Mouse (Mus musculus): ENCODE measurements around the gene Slc10a6. TPM values are rescaled to one million over a fixed set of nuclear protein-coding genes. Genes with fewer than 3 reads are reported as not detected.
A peak's percentile ranks its signal among the peaks of the same experiment; 100 is the strongest.

Slc10a6 gene
- 0.49 and 0.68 TPM in 2 replicates for polyA plus RNA-seq (2015; fragmentation: Nextera tagmentation; extraction: Ambion mirVana)

DNA sequence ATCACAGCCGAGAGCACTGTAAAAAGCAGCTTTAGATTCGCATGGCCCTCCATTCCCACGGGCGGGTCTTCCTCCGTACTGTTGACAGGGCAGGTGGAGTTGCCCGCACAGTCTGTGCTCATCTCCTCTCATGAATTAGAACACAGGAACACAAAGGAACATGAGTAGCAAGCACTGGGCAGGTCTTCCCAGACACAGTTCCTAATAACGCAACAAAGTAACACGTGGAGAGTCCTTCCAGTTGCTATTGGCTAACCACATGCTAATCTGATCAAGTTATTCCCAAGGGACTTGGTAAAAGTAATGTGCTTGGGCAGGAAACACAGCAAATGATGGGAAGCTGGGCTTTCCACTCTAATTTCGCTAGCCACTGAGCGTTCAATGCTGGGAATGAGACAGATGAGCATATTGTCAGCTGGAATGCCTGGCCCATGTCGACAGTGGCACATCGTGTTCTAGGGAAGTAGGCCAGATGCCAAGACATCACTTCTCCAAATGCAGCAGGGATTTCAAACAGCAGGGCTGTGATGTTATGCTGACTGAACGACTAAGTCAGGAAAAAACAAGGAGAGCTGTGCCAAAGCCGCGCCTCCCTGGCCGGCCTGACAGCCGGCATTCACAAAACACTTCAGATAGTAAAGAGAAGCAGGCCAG is at the start of gene Slc10a6:
Gene Slc10a6 (minus strand): TSS at position 293 of the 654 bp plus-strand sequence.
- no peaks in the 10 kb centered on the region for H3K9me3 ChIP-seq
- peaks cover 9% of the 10 kb centered on the region; the same call in 1 of the 2 replicates for H3K4me1 ChIP-seq (replicated peaks)
- no peaks in the 10 kb centered on the region for H3K36me3 ChIP-seq
- 0 out of 2 replicates have a peak within 1 kb of the TSS, but pooled peaks have one; percentile 17 for H3K4me2 ChIP-seq (replicated peaks)
- ATAC-seq = peak; percentile 85
- 0 out of 2 replicates have a peak within 1 kb of the TSS, but pooled peaks have one; percentile 27 for H3K27ac ChIP-seq
- WGBS = 50% methylated on average over 17 of the region's 17 CpGs
- no peak within 1 kb of the TSS for H3K9ac ChIP-seq
- no peak within 1 kb of the TSS for H3K4me3 ChIP-seq (replicated peaks)
- no peaks in the 10 kb centered on the region for H3K27me3 ChIP-seq (replicated peaks)

DNA sequence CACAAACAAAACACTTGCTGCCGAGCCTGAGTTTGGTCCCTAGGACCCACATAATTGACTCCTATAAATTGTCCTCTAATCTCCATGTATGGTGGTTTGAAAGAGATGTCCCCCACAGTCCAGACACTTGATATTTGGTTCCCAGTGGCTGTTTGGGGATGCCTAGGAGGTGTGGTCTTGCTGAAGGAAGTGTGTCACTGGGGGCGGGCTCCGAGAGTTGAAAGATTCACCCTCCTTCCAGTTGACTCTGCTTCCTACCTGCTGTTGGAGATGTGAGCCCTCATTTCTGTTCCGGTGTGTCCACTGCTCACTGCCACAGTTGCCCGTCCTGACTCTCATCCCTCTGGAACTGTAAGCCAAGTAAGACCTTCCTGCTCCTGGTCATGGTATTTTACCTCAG is 49.8 kb upstream of the Slc10a6 start:
- WGBS = 93% methylated on average over 5 of the region's 5 CpGs
- Histone ChIP-seq H3K4me1 (replicated peaks) (no peaks in the 10 kb centered on the region), H3K27ac (no peak overlapping the region), H3K4me2 (replicated peaks) (no peak overlapping the region), H3K9ac (no peak overlapping the region), H3K9me3 (no peaks in the 10 kb centered on the region), H3K27me3 (replicated peaks) (no peaks in the 10 kb centered on the region), H3K36me3 (no peaks in the 10 kb centered on the region), H3K4me3 (replicated peaks) (no peak overlapping the region)
- ATAC-seq = no peak

DNA sequence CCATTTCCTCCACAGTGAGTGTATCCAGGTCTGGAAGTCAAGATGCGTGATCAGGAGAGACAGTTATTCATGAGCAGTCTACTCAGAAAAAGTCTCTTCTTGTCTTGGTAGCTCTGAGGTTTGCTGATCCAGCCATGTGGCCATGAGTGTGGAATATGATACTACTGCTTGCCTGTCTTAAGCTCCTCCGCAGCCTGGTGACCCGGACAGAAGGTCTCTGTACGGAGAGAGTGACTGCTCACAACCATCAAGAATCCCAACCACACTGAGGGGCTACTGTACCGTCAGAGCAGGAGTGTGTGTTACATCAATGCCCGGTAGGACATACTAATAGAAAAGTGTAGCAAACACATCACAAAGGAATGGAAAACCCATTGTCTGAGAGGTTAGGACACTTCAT is 48.7 kb upstream of the Slc10a6 start:
- 87% methylated on average over 6 of the region's 6 CpGs for WGBS
- no peaks in the 10 kb centered on the region for H3K27me3 ChIP-seq (replicated peaks)
- no peaks in the 10 kb centered on the region for H3K9me3 ChIP-seq
- H3K9ac ChIP-seq = no peak overlapping the region
- no peak overlapping the region for H3K4me3 ChIP-seq (replicated peaks)
- H3K4me1 ChIP-seq (replicated peaks) = no peaks in the 10 kb centered on the region
- no peak overlapping the region for H3K27ac ChIP-seq
- no peak overlapping the region for H3K4me2 ChIP-seq (replicated peaks)
- no peaks in the 10 kb centered on the region for H3K36me3 ChIP-seq
- no peak for ATAC-seq

DNA sequence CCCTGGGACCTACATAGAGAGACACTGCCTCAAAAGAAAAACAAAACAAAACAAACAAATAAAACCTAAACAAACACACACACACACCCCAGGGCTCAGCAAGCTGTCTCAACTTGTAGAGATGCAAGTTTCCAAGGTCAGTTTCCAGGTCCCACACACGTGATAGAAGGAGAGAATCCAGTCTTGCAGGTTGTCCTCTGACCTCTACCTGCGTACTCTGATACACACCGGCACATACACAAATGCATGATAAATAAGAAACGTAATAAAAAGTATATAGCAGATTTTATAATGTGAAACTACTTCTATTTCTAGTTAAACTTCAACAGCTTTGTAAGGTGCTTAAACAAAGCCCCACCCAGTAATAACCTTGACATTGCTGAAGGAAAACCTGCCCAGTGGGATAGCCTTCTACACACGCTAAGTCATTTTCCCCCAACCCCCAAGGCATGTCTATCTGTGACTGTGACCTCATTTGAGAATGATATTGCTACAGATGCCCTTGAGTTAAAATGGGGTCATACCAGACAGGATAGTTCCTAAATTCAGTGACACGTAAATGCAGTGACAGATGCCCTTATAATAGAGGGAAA is 47.2 kb upstream of the Slc10a6 start:
- H3K4me2 ChIP-seq (replicated peaks) = no peak overlapping the region
- H3K27me3 ChIP-seq (replicated peaks) = no peaks in the 10 kb centered on the region
- H3K4me3 ChIP-seq (replicated peaks) = no peak overlapping the region
- no peak overlapping the region for H3K9ac ChIP-seq
- 0 out of 2 replicates have a peak, but pooled peaks cover 3% of the 10 kb centered on the region for H3K4me1 ChIP-seq (replicated peaks)
- no peaks in the 10 kb centered on the region for H3K36me3 ChIP-seq
- 68% methylated on average over 6 of the region's 6 CpGs for WGBS
- H3K9me3 ChIP-seq = no peaks in the 10 kb centered on the region
- H3K27ac ChIP-seq = peak overlapping the region; percentile 58; the same call in 1 of the 2 replicates
- peak; percentile 79 for ATAC-seq

DNA sequence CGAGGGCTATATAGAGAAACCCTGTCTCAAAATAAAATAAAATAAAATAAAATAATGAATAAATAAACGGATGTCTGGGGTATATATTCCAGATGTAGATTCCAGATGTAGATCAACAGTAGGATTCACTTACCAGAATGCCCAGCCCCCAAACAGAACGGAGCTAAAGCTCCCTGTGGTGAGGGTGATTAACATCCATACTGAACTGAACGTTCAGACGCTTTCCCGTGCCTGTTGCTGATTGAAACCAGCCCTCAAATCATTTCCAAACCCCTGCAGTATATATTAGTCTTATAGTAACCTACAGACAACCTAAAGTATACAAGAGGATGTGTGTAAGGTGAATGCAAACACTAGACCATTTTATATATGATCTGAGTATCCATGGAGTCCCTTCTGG is 45.3 kb upstream of the Slc10a6 start:
- no peak for ATAC-seq
- H3K9me3 ChIP-seq = no peaks in the 10 kb centered on the region
- 46% methylated on average over 6 of the region's 6 CpGs for WGBS
- H3K27me3 ChIP-seq (replicated peaks) = no peaks in the 10 kb centered on the region
- H3K27ac ChIP-seq = no peak overlapping the region
- no peak overlapping the region for H3K4me3 ChIP-seq (replicated peaks)
- H3K36me3 ChIP-seq = no peaks in the 10 kb centered on the region
- H3K9ac ChIP-seq = no peak overlapping the region
- H3K4me1 ChIP-seq (replicated peaks) = 0 out of 2 replicates have a peak, but pooled peaks cover 3% of the 10 kb centered on the region
- H3K4me2 ChIP-seq (replicated peaks) = no peak overlapping the region

DNA sequence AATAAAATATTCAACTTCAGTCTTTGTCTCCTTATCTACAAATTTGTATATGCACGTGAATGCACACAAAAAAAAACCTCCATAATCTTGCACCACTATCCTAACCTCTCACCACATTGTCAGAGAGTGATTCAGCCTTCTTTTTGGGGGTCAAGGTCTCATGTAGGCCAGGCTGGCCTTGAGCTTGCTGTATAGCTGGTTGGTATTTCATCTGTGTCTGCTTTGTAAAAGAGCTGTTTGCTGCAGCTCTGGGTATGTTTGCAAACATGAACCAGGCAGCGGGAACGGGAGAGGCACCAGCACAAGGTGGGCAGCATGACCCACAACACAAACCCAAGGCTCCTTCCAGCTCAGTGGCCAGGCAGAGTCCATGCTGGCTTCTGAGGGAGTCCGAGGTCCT is 44.4 kb upstream of the Slc10a6 start:
- 69% methylated on average over 4 of the region's 4 CpGs for WGBS
- H3K4me3 ChIP-seq (replicated peaks) = no peak overlapping the region
- H3K9me3 ChIP-seq = no peaks in the 10 kb centered on the region
- 0 out of 2 replicates have a peak, but pooled peaks cover 3% of the 10 kb centered on the region for H3K4me1 ChIP-seq (replicated peaks)
- H3K4me2 ChIP-seq (replicated peaks) = no peak overlapping the region
- H3K9ac ChIP-seq = no peak overlapping the region
- no peak overlapping the region for H3K27ac ChIP-seq
- H3K27me3 ChIP-seq (replicated peaks) = no peaks in the 10 kb centered on the region
- no peaks in the 10 kb centered on the region for H3K36me3 ChIP-seq
- ATAC-seq = no peak

GRCm38 (mm10) chr5:103671858-103672257 is 42.7 kb upstream of the Slc10a6 start:
- Histone ChIP-seq H3K36me3 (no peaks in the 10 kb centered on the region), H3K9ac (no peak overlapping the region), H3K27me3 (replicated peaks) (no peaks in the 10 kb centered on the region), H3K4me1 (replicated peaks) (0 out of 2 replicates have a peak, but pooled peaks cover 3% of the 10 kb centered on the region), H3K9me3 (no peaks in the 10 kb centered on the region), H3K4me2 (replicated peaks) (no peak overlapping the region), H3K27ac (no peak overlapping the region), H3K4me3 (replicated peaks) (no peak overlapping the region)
- no peak for ATAC-seq
- 52% methylated on average over 3 of the region's 3 CpGs for WGBS

DNA sequence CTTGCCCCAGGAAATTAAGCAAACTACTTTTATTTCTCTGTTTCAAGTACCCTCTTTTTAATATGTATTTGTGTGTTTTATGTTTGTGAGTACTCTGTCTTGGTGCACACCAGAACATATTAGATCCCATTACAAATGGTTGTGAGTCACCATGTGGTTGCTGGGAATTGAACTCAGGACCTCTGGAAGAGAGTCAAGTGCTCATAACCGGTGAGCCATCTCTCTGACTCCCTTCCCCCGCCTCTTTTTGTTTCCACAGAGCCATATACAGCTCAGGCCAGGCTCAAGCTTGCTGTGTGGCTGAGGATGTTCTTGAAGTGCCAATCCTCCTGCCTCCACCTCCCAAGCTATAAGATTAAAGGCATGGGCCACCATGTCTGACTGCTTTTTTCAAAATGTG is 36.7 kb upstream of the Slc10a6 start:
- no peak overlapping the region for H3K4me3 ChIP-seq (replicated peaks)
- H3K4me1 ChIP-seq (replicated peaks) = no peaks in the 10 kb centered on the region
- no peak overlapping the region for H3K9ac ChIP-seq
- no peak overlapping the region for H3K4me2 ChIP-seq (replicated peaks)
- no peaks in the 10 kb centered on the region for H3K9me3 ChIP-seq
- no peaks in the 10 kb centered on the region for H3K27me3 ChIP-seq (replicated peaks)
- no peaks in the 10 kb centered on the region for H3K36me3 ChIP-seq
- no peak for ATAC-seq
- WGBS = 71% methylated on average over 2 of the region's 2 CpGs
- H3K27ac ChIP-seq = no peak overlapping the region

DNA sequence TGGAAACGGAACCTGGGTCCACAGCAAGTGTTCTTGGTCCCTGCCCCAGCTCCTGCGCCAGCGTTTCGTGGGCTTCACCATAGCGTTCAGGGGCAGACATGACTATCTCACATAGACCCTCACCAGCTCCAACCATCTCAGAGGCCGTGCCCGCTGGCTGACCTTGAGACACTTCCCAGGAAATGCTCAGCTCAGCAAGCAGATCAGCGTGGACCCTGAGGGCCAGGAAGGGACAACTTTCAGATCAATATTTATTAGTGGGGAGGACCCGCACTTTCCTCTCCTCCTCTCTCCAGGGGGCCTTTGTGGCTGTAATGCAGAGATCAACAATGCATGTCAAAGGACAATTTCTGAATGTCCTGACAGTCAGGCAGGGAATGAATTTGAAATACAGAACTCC is 35.7 kb upstream of the Slc10a6 start:
- ATAC-seq = no peak
- H3K4me3 ChIP-seq (replicated peaks) = no peak overlapping the region
- H3K36me3 ChIP-seq = no peaks in the 10 kb centered on the region
- H3K9ac ChIP-seq = no peak overlapping the region
- no peak overlapping the region for H3K4me2 ChIP-seq (replicated peaks)
- H3K27ac ChIP-seq = no peak overlapping the region
- no peaks in the 10 kb centered on the region for H3K27me3 ChIP-seq (replicated peaks)
- WGBS = 74% methylated on average over 9 of the region's 9 CpGs
- H3K9me3 ChIP-seq = no peaks in the 10 kb centered on the region
- no peaks in the 10 kb centered on the region for H3K4me1 ChIP-seq (replicated peaks)

DNA sequence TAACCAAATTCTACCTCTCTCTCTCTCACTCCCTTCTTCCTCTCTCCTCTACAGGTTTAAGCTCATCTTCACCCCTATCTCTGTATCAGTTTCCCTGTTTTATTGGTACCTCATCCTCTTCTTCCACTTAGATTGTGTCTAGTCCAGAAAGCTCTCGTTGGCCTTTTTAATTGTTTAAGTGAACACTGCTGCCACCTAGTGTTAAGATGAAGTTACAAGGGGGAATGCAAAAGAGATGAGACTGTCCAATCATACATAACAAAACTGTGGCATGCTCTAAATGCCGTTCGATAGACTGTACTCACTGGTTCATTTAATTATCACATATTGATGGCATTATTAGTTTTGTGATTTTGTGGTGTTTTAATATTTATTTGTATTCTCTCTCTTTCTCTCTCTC is 30.4 kb upstream of the Slc10a6 start:
- no peaks in the 10 kb centered on the region for H3K36me3 ChIP-seq
- no peak overlapping the region for H3K9ac ChIP-seq
- no peak for ATAC-seq
- H3K9me3 ChIP-seq = no peaks in the 10 kb centered on the region
- H3K4me2 ChIP-seq (replicated peaks) = no peak overlapping the region
- H3K27ac ChIP-seq = no peak overlapping the region
- 0 out of 2 replicates have a peak, but pooled peaks cover 4% of the 10 kb centered on the region for H3K4me1 ChIP-seq (replicated peaks)
- H3K4me3 ChIP-seq (replicated peaks) = no peak overlapping the region
- H3K27me3 ChIP-seq (replicated peaks) = no peaks in the 10 kb centered on the region
- 34% methylated on average over 3 of the region's 3 CpGs for WGBS

- Histone ChIP-seq H3K27ac (no peak overlapping the region), H3K9ac (no peak overlapping the region), H3K4me1 (replicated peaks) (0 out of 2 replicates have a peak, but pooled peaks cover 4% of the 10 kb centered on the region), H3K36me3 (no peaks in the 10 kb centered on the region), H3K4me2 (replicated peaks) (no peak overlapping the region), H3K27me3 (replicated peaks) (no peaks in the 10 kb centered on the region), H3K4me3 (replicated peaks) (no peak overlapping the region), H3K9me3 (no peaks in the 10 kb centered on the region)
- no peak for ATAC-seq
- 64% methylated on average over 5 of the region's 5 CpGs for WGBS
Observed at GRCm38 (mm10) chr5:103658921-103659320, 29.7 kb upstream of the Slc10a6 start.

DNA sequence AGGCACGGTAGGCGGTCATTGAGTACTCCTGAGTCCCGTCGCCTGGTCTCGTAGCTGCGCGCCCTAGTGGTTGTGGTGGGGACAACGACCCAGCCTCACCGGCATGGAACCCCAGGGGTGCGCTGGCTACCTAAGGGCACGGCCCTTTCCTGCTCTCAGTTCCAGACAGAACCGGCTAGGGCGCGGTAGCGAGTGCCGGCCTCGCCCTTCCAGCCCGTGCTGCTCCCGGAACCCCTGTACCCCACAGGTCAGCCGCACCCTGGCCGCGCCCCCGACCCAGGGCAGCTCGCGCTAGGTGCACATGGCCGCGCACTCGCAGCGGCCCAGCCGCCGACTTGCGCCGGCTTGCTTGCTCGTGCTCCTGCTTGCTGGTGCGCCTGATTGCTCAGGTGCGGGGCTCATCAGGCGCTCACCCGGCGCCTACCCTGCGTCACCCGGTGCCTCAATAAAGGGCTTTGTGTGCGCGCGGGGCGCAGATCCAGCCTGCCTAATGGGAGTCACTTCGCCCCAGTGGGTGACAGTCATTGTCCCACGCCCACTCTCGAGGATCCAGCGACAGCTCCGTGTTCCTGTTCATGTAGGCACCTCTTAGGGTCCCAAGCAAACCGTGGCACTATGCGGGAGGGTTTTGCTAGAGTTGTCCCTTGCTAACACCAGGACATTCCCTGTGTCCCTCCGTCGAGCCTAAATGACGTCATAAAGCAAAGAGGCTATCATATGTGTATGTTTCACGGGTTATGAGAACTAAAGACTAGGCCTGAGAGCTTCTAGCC is 26.3 kb upstream of the Slc10a6 start, which contains the start of gene 1700016H13Rik:
Gene 1700016H13Rik (minus strand): TSS at position 665 of the 773 bp plus-strand sequence.
- Histone ChIP-seq H3K4me1 (replicated peaks) (0 out of 2 replicates have a peak, but pooled peaks cover 4% of the 10 kb centered on the region), H3K27me3 (replicated peaks) (no peaks in the 10 kb centered on the region), H3K9ac (peak within 1 kb of the TSS; percentile 56), H3K4me2 (replicated peaks) (peak within 1 kb of the TSS; percentile 99), H3K9me3 (no peaks in the 10 kb centered on the region), H3K36me3 (no peaks in the 10 kb centered on the region), H3K4me3 (replicated peaks) (peak within 1 kb of the TSS; percentile 57), H3K27ac (no peak within 1 kb of the TSS)
- ATAC-seq = peak; percentile 94
- WGBS = 3% methylated on average over 55 of the region's 56 CpGs
